Mouse (Mus musculus): ENCODE results near the gene Grm1. TPM values are rescaled to one million over a fixed set of nuclear protein-coding genes. Genes with fewer than 3 reads are reported as not detected.

Gene Grm1
- polyA plus RNA-seq, 1 experiment from 2014 or later: 0.50 TPM

DNA sequence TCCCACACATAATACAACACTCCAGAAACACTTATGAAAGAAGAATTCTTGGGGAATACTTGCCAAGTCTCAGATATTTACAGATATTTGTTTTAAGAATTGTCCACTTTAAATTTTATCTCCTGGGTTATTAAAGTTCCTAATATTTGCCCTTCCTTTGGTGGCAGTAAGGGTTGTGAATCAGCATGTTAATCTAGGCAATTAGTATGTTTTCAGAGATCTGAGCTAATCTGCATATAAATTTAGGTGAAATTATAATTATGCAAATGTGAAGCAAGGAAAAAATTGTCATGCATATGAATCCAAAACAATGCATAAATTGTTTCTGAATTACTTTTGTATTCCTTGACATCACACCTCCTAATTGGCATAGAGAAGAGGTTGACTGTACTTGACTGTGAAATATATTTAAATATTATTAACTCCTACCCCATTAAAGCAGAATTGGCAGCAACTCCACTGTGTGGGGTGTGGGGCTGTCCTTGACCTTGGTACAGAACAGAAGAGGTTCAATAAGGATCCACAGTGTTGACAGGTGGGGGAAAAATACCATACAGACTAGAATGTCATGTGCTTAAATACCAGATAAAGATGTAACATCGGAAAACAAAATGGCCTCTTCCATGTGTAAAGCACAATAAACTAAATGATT is 37.6 kb downstream of the Grm1 start:
- Histone ChIP-seq H3K9ac (no peak overlapping the region), H3K4me2 (replicated peaks) (no peak overlapping the region), H3K27me3 (no peaks in the 10 kb centered on the region), H3K9me3 (replicated peaks) (no peaks in the 10 kb centered on the region), H3K36me3 (no peaks in the 10 kb centered on the region), H3K4me3 (no peak overlapping the region), H3K27ac (no peak overlapping the region), H3K4me1 (no peaks in the 10 kb centered on the region)
- no peak for ATAC-seq (ENCODE audit: low FRiP score)
- 93% methylated on average over 1 of the region's 1 CpGs for WGBS

DNA sequence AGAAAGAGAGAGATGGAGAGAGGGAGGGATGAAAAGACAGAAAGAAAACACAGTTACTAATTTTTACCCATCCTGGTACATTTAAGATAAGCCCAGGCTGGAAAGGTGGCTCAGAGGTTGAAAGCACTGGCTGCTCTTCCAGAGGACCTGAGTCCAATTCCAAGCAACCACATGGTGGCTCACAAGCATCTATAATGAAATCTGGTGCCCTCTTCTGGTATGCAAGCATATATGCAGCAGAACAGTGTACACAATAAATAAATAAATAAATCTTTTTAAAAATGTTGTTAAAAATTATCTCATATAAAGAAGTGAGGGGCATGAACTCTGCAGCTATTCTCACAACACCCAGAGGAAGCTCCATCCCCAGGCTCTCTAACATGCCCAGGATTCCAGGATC is 42.8 kb downstream of the Grm1 start:
- H3K4me1 ChIP-seq: no peaks in the 10 kb centered on the region
- H3K9me3 ChIP-seq (replicated peaks): no peaks in the 10 kb centered on the region
- no peak overlapping the region for H3K4me3 ChIP-seq
- no peak overlapping the region for H3K4me2 ChIP-seq (replicated peaks)
- H3K27ac ChIP-seq: no peak overlapping the region
- H3K9ac ChIP-seq: no peak overlapping the region
- H3K27me3 ChIP-seq: no peaks in the 10 kb centered on the region
- H3K36me3 ChIP-seq: no peaks in the 10 kb centered on the region
- no peak for ATAC-seq (ENCODE audit: low FRiP score)

DNA sequence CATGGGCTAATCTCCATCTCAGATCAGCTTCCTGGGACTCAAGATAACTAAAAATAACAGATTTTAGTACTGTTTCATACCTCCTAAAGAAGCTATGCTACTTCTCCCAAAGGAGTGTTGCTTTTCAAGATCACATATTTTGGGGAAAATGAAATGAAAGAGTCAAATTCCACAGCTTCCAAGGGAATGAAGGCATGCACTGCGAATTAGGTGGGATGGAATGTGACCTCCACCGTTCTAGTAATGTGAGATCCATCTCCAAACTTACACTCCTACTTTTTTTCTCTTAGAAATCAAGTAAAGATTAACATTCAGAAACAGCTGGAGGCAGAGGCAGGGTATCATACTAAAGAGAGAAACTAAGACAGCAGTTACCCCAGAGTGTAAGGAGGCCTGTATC is 49.9 kb downstream of the Grm1 start:
- H3K4me2 ChIP-seq (replicated peaks): no peak overlapping the region
- 66% methylated on average over 2 of the region's 2 CpGs for WGBS
- H3K4me3 ChIP-seq: no peak overlapping the region
- no peaks in the 10 kb centered on the region for H3K36me3 ChIP-seq
- H3K4me1 ChIP-seq: no peaks in the 10 kb centered on the region
- no peaks in the 10 kb centered on the region for H3K9me3 ChIP-seq (replicated peaks)
- no peak overlapping the region for H3K27ac ChIP-seq
- no peak for ATAC-seq (ENCODE audit: low FRiP score)
- no peak overlapping the region for H3K9ac ChIP-seq
- no peaks in the 10 kb centered on the region for H3K27me3 ChIP-seq

DNA sequence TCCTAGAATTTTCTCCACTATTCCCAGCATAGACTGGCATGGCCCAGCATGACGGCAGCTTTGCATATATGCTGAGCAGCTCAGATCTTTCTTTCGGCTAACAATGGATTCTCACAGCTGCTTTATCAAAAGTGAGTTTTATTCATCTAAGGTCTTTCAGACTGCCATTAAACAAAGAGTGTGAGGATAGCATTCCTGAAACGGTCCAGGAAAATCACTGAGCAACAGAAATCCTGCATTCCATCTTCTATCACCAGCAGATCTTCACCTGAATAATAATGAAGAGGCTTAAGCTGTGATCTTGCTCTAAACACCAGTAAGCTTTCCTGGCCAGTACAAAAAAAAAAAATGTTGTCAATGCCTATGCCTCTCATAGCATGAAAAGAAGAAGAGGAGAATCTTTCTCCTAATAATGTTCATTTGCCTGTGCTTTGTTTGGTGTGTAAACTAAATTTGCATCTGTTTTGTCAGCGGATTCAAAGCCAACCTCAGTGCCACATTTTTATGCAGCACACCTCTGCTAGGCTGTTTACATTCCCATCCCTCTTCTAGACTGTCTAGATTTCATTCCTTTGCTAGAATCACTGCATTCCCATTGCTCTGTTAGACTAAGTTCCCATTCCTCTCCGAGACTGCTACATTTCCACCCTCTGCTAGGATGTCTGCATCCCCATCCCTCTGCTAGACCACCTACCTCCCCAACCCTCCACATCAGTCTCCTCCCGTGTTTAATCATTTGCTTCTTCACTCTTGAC is 56.2 kb downstream of the Grm1 start:
- ATAC-seq (ENCODE audit: low FRiP score): peak; percentile 80
- H3K36me3 ChIP-seq: no peaks in the 10 kb centered on the region
- no peak overlapping the region for H3K4me3 ChIP-seq
- H3K27ac ChIP-seq: peak overlapping the region; percentile 44; the same call in 1 of the 2 replicates
- H3K9me3 ChIP-seq (replicated peaks): no peaks in the 10 kb centered on the region
- H3K4me2 ChIP-seq (replicated peaks): no peak overlapping the region
- 22% methylated on average over 6 of the region's 6 CpGs for WGBS
- no peaks in the 10 kb centered on the region for H3K27me3 ChIP-seq
- peaks cover 8% of the 10 kb centered on the region for H3K4me1 ChIP-seq
- H3K9ac ChIP-seq: no peak overlapping the region

DNA sequence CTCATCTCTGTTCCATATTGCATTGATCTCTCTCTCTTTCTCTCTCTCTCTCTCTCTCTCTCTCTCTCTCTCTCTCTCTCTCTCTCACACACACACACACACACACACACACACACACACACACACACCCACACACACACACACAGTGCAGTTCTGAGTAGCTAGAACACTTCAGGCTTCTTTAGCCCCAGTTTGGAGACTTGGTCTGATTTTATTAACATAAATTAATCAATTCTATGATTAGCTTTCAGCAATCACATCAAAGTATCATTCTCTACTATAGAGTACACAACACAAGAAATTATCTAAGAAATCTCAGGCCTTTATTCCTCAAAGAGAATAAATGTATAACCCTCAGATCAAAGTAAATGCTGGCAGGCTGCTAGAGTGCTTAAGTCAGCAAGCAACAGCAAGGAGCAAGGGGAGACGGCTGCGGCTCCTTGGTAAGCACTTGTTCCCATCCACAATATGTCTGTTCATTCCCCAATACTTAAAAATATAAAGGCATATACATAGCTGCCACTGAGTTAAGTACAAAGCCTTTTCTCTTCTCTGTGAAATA is 63.1 kb downstream of the Grm1 start:
- Histone ChIP-seq H3K4me2 (replicated peaks) (no peak overlapping the region), H3K27me3 (no peaks in the 10 kb centered on the region), H3K9ac (no peak overlapping the region), H3K4me3 (no peak overlapping the region), H3K27ac (no peak overlapping the region), H3K36me3 (no peaks in the 10 kb centered on the region), H3K9me3 (replicated peaks) (no peaks in the 10 kb centered on the region), H3K4me1 (no peaks in the 10 kb centered on the region)
- ATAC-seq (ENCODE audit: low FRiP score): no peak
- WGBS: 78% methylated on average over 2 of the region's 2 CpGs

DNA sequence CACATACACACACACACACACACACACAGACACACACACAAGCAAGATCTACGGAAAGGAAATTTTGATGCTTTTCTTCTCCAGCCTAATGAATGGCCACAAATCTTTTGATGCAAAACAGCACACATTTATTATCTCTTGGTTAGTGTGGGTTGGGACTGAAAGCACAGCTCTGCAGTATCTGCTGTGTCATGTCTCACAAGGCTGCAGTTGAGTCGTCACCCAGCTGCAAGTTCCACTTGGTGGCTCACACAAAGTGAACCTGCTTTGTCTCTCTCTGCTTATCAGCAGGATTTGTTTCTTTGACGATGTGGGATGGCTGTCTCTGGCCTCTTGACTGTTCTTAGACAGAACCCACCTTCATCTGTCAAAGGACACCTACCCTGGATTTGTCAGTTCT is 68.5 kb downstream of the Grm1 start:
- ATAC-seq (ENCODE audit: low FRiP score): no peak
- WGBS: 66% methylated on average over 3 of the region's 3 CpGs
- Histone ChIP-seq H3K27ac (no peak overlapping the region), H3K4me2 (replicated peaks) (no peak overlapping the region), H3K9ac (no peak overlapping the region), H3K9me3 (replicated peaks) (no peaks in the 10 kb centered on the region), H3K4me1 (no peaks in the 10 kb centered on the region), H3K4me3 (no peak overlapping the region), H3K36me3 (no peaks in the 10 kb centered on the region), H3K27me3 (no peaks in the 10 kb centered on the region)

DNA sequence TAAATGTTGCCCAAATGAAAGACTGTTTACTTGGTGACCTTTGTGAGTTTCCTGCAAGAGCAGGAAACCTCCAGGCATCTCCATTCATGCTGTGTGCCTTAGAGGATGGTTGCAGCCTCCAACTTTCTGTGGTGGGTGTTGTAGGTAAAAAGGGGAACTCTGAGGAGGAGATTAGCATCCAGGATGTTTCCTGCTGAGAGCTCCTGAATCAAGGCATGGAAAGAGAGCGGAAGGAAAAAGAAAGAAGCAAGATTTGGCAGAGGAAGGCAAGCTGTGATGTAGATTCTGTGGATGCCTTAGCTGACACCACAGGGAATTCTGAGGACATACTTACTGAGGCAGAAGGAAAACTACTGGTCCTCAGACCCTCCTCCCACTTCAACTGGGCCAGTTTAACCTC is 85.4 kb downstream of the Grm1 start:
- Histone ChIP-seq H3K4me2 (replicated peaks) (no peak overlapping the region), H3K27ac (no peak overlapping the region), H3K27me3 (no peaks in the 10 kb centered on the region), H3K9ac (no peak overlapping the region), H3K4me3 (no peak overlapping the region), H3K36me3 (no peaks in the 10 kb centered on the region), H3K9me3 (replicated peaks) (no peaks in the 10 kb centered on the region), H3K4me1 (no peaks in the 10 kb centered on the region)
- ATAC-seq (ENCODE audit: low FRiP score): no peak
- WGBS: 15% methylated on average over 1 of the region's 1 CpGs

DNA sequence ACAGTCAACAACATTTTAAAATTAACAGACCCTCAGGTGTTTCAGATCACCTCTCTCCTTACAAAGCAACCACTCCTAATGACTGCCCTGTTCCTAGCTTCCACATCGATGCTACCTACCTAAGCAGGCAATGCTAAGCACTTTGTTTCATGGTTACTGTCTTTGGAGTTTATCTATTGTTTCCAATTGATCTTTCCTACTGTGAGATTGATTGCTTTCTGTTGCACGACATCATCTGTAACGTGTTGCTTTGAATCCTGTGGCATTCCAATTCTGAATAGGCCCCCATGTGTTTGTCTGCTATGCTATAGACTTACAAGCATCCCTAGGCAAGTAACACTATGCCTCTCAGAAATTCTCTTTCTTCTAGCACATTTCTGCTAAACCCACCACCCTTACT is 90.4 kb downstream of the Grm1 start:
- Histone ChIP-seq H3K4me1 (no peaks in the 10 kb centered on the region), H3K9me3 (replicated peaks) (no peaks in the 10 kb centered on the region)
- ATAC-seq (ENCODE audit: low FRiP score): no peak

DNA sequence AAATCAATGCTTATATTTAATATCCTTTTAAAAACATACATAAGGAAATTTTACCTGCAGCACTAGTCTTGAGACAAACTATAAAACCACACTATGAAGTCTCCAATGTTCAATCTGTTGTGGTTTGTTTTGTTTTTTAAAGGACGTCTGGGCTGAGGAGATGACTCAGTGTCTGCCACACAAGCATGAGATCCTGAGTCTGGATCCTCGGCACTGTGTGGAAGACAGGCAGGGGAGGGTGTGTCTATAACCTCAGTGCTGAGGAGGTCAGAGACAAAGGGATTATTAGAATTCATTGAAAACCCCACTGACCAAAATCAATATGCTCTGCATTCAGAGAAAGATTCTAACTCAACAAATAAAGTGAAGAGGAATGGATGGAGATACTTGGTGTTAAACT is 110.8 kb downstream of the Grm1 start:
- no peak overlapping the region for H3K27ac ChIP-seq
- no peaks in the 10 kb centered on the region for H3K9me3 ChIP-seq (replicated peaks)
- H3K4me1 ChIP-seq: no peaks in the 10 kb centered on the region
- no peaks in the 10 kb centered on the region for H3K27me3 ChIP-seq
- no peak overlapping the region for H3K9ac ChIP-seq
- no peak overlapping the region for H3K4me3 ChIP-seq
- WGBS: 63% methylated on average over 2 of the region's 2 CpGs
- H3K36me3 ChIP-seq: no peaks in the 10 kb centered on the region
- no peak overlapping the region for H3K4me2 ChIP-seq (replicated peaks)
- no peak for ATAC-seq (ENCODE audit: low FRiP score)

More for the DNA sequence above, 90.4 kb downstream of the Grm1 start:
- Histone ChIP-seq H3K27ac (no peak overlapping the region), H3K27me3 (no peaks in the 10 kb centered on the region), H3K4me3 (no peak overlapping the region), H3K9ac (no peak overlapping the region), H3K36me3 (no peaks in the 10 kb centered on the region), H3K4me2 (replicated peaks) (no peak overlapping the region)
- 45% methylated on average over 3 of the region's 3 CpGs for WGBS

DNA sequence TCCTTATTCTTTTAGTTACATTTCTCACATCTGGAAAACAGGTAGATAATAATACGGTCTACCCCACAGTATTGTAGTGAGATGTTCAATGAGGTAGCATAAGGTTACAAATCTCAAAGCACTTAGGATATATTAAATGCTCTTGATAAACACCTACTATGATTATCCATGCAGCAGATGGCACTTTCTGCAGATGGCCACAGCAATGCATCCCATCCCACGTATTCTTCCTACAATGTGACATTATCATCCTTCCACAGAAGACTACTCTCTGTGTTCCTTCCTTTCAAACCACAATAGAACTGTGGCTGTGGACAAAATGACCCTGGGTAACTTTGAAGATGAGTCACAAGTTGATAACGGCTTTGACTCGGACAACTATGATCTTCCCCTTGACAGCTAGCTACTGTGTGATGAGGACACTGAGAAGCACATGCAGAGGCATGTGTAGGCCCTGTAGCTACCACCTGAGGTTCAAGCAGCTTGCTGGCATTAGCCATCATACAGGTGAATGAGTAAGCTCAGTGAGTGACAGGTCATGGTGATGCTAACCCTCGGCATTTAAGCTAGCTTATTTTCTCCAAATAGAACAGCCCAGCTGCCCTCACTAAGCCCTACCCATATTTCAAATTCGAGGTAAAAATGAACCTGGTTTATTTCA is 117.5 kb downstream of the Grm1 start:
- Histone ChIP-seq H3K9ac (no peak overlapping the region), H3K4me2 (replicated peaks) (no peak overlapping the region), H3K27ac (no peak overlapping the region), H3K36me3 (no peaks in the 10 kb centered on the region), H3K4me3 (no peak overlapping the region), H3K9me3 (replicated peaks) (no peaks in the 10 kb centered on the region), H3K4me1 (no peaks in the 10 kb centered on the region), H3K27me3 (no peaks in the 10 kb centered on the region)
- ATAC-seq (ENCODE audit: low FRiP score): no peak
- WGBS: 81% methylated on average over 6 of the region's 6 CpGs

DNA sequence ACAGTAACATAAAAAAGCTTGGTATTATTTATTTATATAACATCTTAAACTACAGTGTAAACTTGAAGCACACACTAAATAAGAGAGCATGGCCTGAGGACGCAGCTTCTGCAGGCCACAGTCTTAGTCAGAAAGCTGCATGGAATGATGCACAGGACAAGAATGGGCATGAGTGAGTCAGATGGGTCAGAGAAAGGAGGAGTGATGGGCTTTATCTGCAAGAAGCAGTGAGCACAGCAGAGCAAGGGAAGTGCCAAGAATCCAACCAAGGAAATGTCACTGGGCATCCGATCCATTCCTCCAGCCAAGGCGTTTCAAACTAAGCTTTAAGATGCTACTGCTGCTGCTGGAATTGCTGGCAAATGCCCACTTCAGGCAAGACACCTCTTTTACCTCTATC is 131.6 kb downstream of the Grm1 start:
- Histone ChIP-seq H3K4me2 (replicated peaks) (no peak overlapping the region), H3K27me3 (no peaks in the 10 kb centered on the region), H3K4me3 (no peak overlapping the region), H3K4me1 (no peaks in the 10 kb centered on the region), H3K9me3 (replicated peaks) (no peaks in the 10 kb centered on the region), H3K9ac (no peak overlapping the region), H3K36me3 (no peaks in the 10 kb centered on the region), H3K27ac (no peak overlapping the region)
- 88% methylated on average over 3 of the region's 3 CpGs for WGBS
- ATAC-seq (ENCODE audit: low FRiP score): no peak

DNA sequence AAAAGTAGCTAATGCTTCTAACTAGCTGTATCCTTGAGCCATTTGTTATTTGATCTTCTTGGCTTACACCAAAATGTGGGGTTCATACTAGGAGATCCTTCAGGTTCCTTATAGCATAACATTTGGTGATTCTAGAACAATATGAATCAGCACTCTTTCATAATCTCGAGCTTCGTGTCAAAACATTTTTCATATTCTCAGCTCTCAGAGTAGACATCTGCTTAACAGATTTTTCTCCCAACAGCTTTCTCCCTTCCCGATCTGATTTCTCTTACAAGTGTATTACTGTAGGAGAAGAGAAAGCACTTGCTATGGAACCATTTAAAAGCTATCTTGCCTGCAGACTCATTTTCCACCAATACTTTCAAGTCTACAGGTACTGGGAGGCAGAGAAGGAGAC is 133.0 kb downstream of the Grm1 start:
- no peak for ATAC-seq (ENCODE audit: low FRiP score)
- WGBS: 87% methylated on average over 3 of the region's 3 CpGs
- H3K9ac ChIP-seq: no peak overlapping the region
- H3K9me3 ChIP-seq (replicated peaks): no peaks in the 10 kb centered on the region
- H3K27ac ChIP-seq: no peak overlapping the region
- no peak overlapping the region for H3K4me2 ChIP-seq (replicated peaks)
- no peaks in the 10 kb centered on the region for H3K36me3 ChIP-seq
- no peaks in the 10 kb centered on the region for H3K27me3 ChIP-seq
- no peaks in the 10 kb centered on the region for H3K4me1 ChIP-seq
- H3K4me3 ChIP-seq: no peak overlapping the region

Data from hindbrain, embryonic 12.5 days (tissue).